Mouse (Mus musculus): ENCODE data around the gene Apol8. TPM values are rescaled to one million over a fixed set of nuclear protein-coding genes. Genes with fewer than 3 reads are reported as not detected.

Apol8 gene
- polyA plus RNA-seq, 1 experiment = 0.17 TPM

Other genes starting within 250 kb of the Apol8 start
- 0.15 and 0.22 TPM in 2 replicates for gene Apol11a, start 248.7 kb downstream of the Apol8 start, polyA plus RNA-seq (2012; rRNA removed)
- gene Apol7c, start 223.7 kb downstream of the Apol8 start, polyA plus RNA-seq (2012; rRNA removed) = 2.2 and 2.5 TPM in 2 replicates
- gene 1700025B11Rik, start 195.1 kb downstream of the Apol8 start, polyA plus RNA-seq (2012; rRNA removed) = 107 and 146 TPM in 2 replicates
- gene Apol10b, start 160.9 kb downstream of the Apol8 start, polyA plus RNA-seq (2012; rRNA removed) = 0.05 and 0.10 TPM in 2 replicates
- 0.41 and 1.7 TPM in 2 replicates for gene Gm36245, start 157.7 kb downstream of the Apol8 start, polyA plus RNA-seq (2012; rRNA removed)
- 0.05 TPM in 1 of 2 replicates, not detected in the other for gene Apol11b, start 113.7 kb downstream of the Apol8 start, polyA plus RNA-seq (2012; rRNA removed)
- gene Apol7e, start 58.1 kb downstream of the Apol8 start, polyA plus RNA-seq (2012; rRNA removed) = not detected in 2 replicates
- not detected in 2 replicates for gene Apol9b, start 28.0 kb downstream of the Apol8 start, polyA plus RNA-seq (2012; rRNA removed)
- 4.5 and 4.6 TPM in 2 replicates for gene Myh9, start 85.2 kb upstream of the Apol8 start, polyA plus RNA-seq (2012; rRNA removed)
- 133 and 144 TPM in 2 replicates for gene Txn2, start 172.0 kb upstream of the Apol8 start, polyA plus RNA-seq (2012; rRNA removed)
- 1.0 and 4.0 TPM in 2 replicates for gene Foxred2, start 199.7 kb upstream of the Apol8 start, polyA plus RNA-seq (2012; rRNA removed)
- 126 and 139 TPM in 2 replicates for gene Eif3d, start 213.8 kb upstream of the Apol8 start, polyA plus RNA-seq (2012; rRNA removed)

All from testis, adult 2 months (tissue).